Mouse (Mus musculus) mature B cell (primary cell): ENCODE results near the gene Tap2.
"Not testable (repeated sequence)": the region's sequence is repeated elsewhere in the genome, so short reads cannot be mapped to it uniquely, and the experiment has no call there.

ENCODE experiments used
- in situ Hi-C: fragments of 300-500 bp; cut with MboI; formaldehyde crosslinking; loops from 2 replicates; pipeline ENCODE4 v1.14.3; 2019

Gene Tap2

GRCm38 (mm10) chr17:34210599-34210998 lies 7.3 kb downstream of the Tap2 start:
- in situ Hi-C loops = loop anchor here (5.0 kb wide), 1 partner anchor 33 kb away; no protein-coding TSS in a partner anchor

GRCm38 (mm10) chr17:34211746-34212365 lies 8.5 kb downstream of the Tap2 start:
- in situ Hi-C loops = loop anchor here (5.0 kb wide), 1 partner anchor 35 kb away; no protein-coding TSS in a partner anchor

GRCm38 (mm10) chr17:34213936-34214335 lies 10.6 kb downstream of the Tap2 start:
- in situ Hi-C loops = loop anchor here (5.0 kb wide), 1 partner anchor 37 kb away; no protein-coding TSS in a partner anchor

- in situ Hi-C loops = no loop called here
Measured at GRCm38 (mm10) chr17:34215176-34215575, 11.8 kb downstream of the Tap2 start.

GRCm38 (mm10) chr17:34217216-34217928 lies 14.0 kb downstream of the Tap2 start:
- in situ Hi-C loops = no loop called here

- in situ Hi-C loops = no loop called here
Measured at GRCm38 (mm10) chr17:34217986-34218385, 14.7 kb downstream of the Tap2 start.

GRCm38 (mm10) chr17:34218675-34219074 lies 15.3 kb downstream of the Tap2 start:
- in situ Hi-C loops = no loop called here

GRCm38 (mm10) chr17:34219096-34219495 lies 15.8 kb downstream of the Tap2 start:
- in situ Hi-C loops = not testable (repeated sequence)

- in situ Hi-C loops = not testable (repeated sequence)
Measured at GRCm38 (mm10) chr17:34219801-34220200, 16.5 kb downstream of the Tap2 start.

GRCm38 (mm10) chr17:34220401-34220800 lies 17.1 kb downstream of the Tap2 start:
- in situ Hi-C loops = not testable (repeated sequence)

- in situ Hi-C loops = no loop called here
Measured at GRCm38 (mm10) chr17:34224816-34225215, 21.5 kb downstream of the Tap2 start.

- in situ Hi-C loops = no loop called here
Measured at GRCm38 (mm10) chr17:34225426-34225825, 22.1 kb downstream of the Tap2 start.

- in situ Hi-C loops = not testable (repeated sequence)
Measured at GRCm38 (mm10) chr17:34225911-34226310, 22.6 kb downstream of the Tap2 start.

GRCm38 (mm10) chr17:34230971-34231370 lies 27.6 kb downstream of the Tap2 start:
- in situ Hi-C loops = loop anchor here (10.0 kb wide), 1 partner anchor 156 kb away; no protein-coding TSS in a partner anchor

GRCm38 (mm10) chr17:34232021-34232420 lies 28.7 kb downstream of the Tap2 start:
- in situ Hi-C loops = loop anchor here (10.0 kb wide), 1 partner anchor 157 kb away; no protein-coding TSS in a partner anchor

- in situ Hi-C loops = loop anchor here (10.0 kb wide), 1 partner anchor 160 kb away; no protein-coding TSS in a partner anchor
Measured at GRCm38 (mm10) chr17:34234926-34235325, 31.6 kb downstream of the Tap2 start.

GRCm38 (mm10) chr17:34236691-34237090 lies 33.4 kb downstream of the Tap2 start:
- in situ Hi-C loops = loop anchor here (10.0 kb wide), 1 partner anchor 162 kb away; no protein-coding TSS in a partner anchor

- in situ Hi-C loops = loop anchor here (10.0 kb wide), 1 partner anchor 163 kb away; no protein-coding TSS in a partner anchor
Measured at GRCm38 (mm10) chr17:34237741-34238140, 34.4 kb downstream of the Tap2 start.

- in situ Hi-C loops = loop anchor here (10.0 kb wide), 1 partner anchor 164 kb away; no protein-coding TSS in a partner anchor
Measured at GRCm38 (mm10) chr17:34238706-34239105, 35.4 kb downstream of the Tap2 start, which contains the start of gene H2-Ob. Gene H2-Ob, plus strand, starts transcription at chr17:34238903.

GRCm38 (mm10) chr17:34239601-34240041 lies 36.3 kb downstream of the Tap2 start:
- in situ Hi-C loops = loop anchor here (10.0 kb wide), 2 partner anchors 115 to 165 kb away; partner anchors contain the start of gene Btnl2

- in situ Hi-C loops = loop anchor here (10.0 kb wide), 1 partner anchor 114 kb away; the partner anchor contains the start of gene Btnl2
Measured at GRCm38 (mm10) chr17:34240366-34240765, 37.0 kb downstream of the Tap2 start.

GRCm38 (mm10) chr17:34240916-34241315 lies 37.6 kb downstream of the Tap2 start:
- in situ Hi-C loops = loop anchor here (10.0 kb wide), 1 partner anchor 114 kb away; the partner anchor contains the start of gene Btnl2
